Mouse (Mus musculus): ENCODE data around the gene Abt1. TPM values are rescaled to one million over a fixed set of nuclear protein-coding genes. Genes with fewer than 3 reads are reported as not detected.

Abt1 gene
- polyA plus RNA-seq, 1 experiment from 2014 or later: 13.1 TPM

- no peaks in the 10 kb centered on the region for H3K36me3 ChIP-seq (ENCODE audit: control insufficient read depth, insufficient read depth, low read length)
- peak overlapping the region; percentile 79 for H3K4me3 ChIP-seq (ENCODE audit: low read depth, low read length)
- H3K4me1 ChIP-seq (replicated peaks; ENCODE audit: control insufficient read depth, insufficient read depth, low read length): peaks cover 7% of the 10 kb centered on the region; the same call in 1 of the 2 replicates
- no peaks in the 10 kb centered on the region for H3K9me3 ChIP-seq (ENCODE audit: control insufficient read depth, low read length)
- under 1% methylated on average over 55 of the region's 55 CpGs for WGBS
- H3K27me3 ChIP-seq (replicated peaks; ENCODE audit: control insufficient read depth, insufficient read depth, low read length): no peaks in the 10 kb centered on the region
- H3K9ac ChIP-seq (ENCODE audit: low read depth, low read length): peak overlapping the region; percentile 90
- H3K27ac ChIP-seq (ENCODE audit: low read depth, low read length): peak overlapping the region; percentile 93
- DNase-seq (ENCODE audit: low spot score) (peak; percentile 88), ATAC-seq (replicated peaks; ENCODE audit: low FRiP score) (peak; percentile 87)
- H3K4me2 ChIP-seq: peak overlapping the region; percentile 78
These were observed 22.1 kb upstream of the Abt1 start for GRCm38 (mm10) chr13:23445561-23446320.

- 4% methylated on average over 10 of the region's 10 CpGs for WGBS
- ATAC-seq (replicated peaks; ENCODE audit: low FRiP score) (no peak), DNase-seq (ENCODE audit: low spot score) (no peak)
These were observed 21.5 kb upstream of the Abt1 start for GRCm38 (mm10) chr13:23445156-23445555.

GRCm38 (mm10) chr13:23444451-23444850 lies 20.8 kb upstream of the Abt1 start:
- Histone ChIP-seq H3K4me1 (replicated peaks; ENCODE audit: control insufficient read depth, insufficient read depth, low read length) (peaks cover 7% of the 10 kb centered on the region; the same call in 1 of the 2 replicates), H3K36me3 (ENCODE audit: control insufficient read depth, insufficient read depth, low read length) (no peaks in the 10 kb centered on the region), H3K9ac (ENCODE audit: low read depth, low read length) (no peak overlapping the region), H3K4me3 (ENCODE audit: low read depth, low read length) (peak overlapping the region; percentile 7), H3K27me3 (replicated peaks; ENCODE audit: control insufficient read depth, insufficient read depth, low read length) (no peaks in the 10 kb centered on the region), H3K27ac (ENCODE audit: low read depth, low read length) (peak overlapping the region; percentile 47), H3K9me3 (ENCODE audit: control insufficient read depth, low read length) (no peaks in the 10 kb centered on the region), H3K4me2 (peak overlapping the region; percentile 78)
- no peak for DNase-seq (ENCODE audit: low spot score)
- 41% methylated on average over 5 of the region's 5 CpGs for WGBS
- ATAC-seq (replicated peaks; ENCODE audit: low FRiP score): no peak

More at GRCm38 (mm10) chr13:23445156-23445555, 21.5 kb upstream of the Abt1 start:
- no peaks in the 10 kb centered on the region for H3K36me3 ChIP-seq (ENCODE audit: control insufficient read depth, insufficient read depth, low read length)
- peak overlapping the region; percentile 79 for H3K4me3 ChIP-seq (ENCODE audit: low read depth, low read length)
- H3K4me2 ChIP-seq: peak overlapping the region; percentile 78
- no peaks in the 10 kb centered on the region for H3K9me3 ChIP-seq (ENCODE audit: control insufficient read depth, low read length)
- peak overlapping the region; percentile 93 for H3K27ac ChIP-seq (ENCODE audit: low read depth, low read length)
- H3K4me1 ChIP-seq (replicated peaks; ENCODE audit: control insufficient read depth, insufficient read depth, low read length): peaks cover 7% of the 10 kb centered on the region; the same call in 1 of the 2 replicates
- peak overlapping the region; percentile 90 for H3K9ac ChIP-seq (ENCODE audit: low read depth, low read length)
- H3K27me3 ChIP-seq (replicated peaks; ENCODE audit: control insufficient read depth, insufficient read depth, low read length): no peaks in the 10 kb centered on the region

- no peak overlapping the region for H3K4me3 ChIP-seq (ENCODE audit: low read depth, low read length)
- H3K4me1 ChIP-seq (replicated peaks; ENCODE audit: control insufficient read depth, insufficient read depth, low read length): peaks cover 13% of the 10 kb centered on the region
- H3K9me3 ChIP-seq (ENCODE audit: control insufficient read depth, low read length): no peaks in the 10 kb centered on the region
- WGBS: 69% methylated on average over 10 of the region's 10 CpGs
- ATAC-seq (replicated peaks; ENCODE audit: low FRiP score) (no peak), DNase-seq (ENCODE audit: low spot score) (no peak)
- H3K9ac ChIP-seq (ENCODE audit: low read depth, low read length): no peak overlapping the region
- H3K4me2 ChIP-seq: peak overlapping the region; percentile 25; the same call in 1 of the 2 replicates
- H3K27me3 ChIP-seq (replicated peaks; ENCODE audit: control insufficient read depth, insufficient read depth, low read length): no peaks in the 10 kb centered on the region
- H3K27ac ChIP-seq (ENCODE audit: low read depth, low read length): no peak overlapping the region
- H3K36me3 ChIP-seq (ENCODE audit: control insufficient read depth, insufficient read depth, low read length): no peaks in the 10 kb centered on the region
These were observed 16.2 kb upstream of the Abt1 start for GRCm38 (mm10) chr13:23439901-23440300.

GRCm38 (mm10) chr13:23438521-23438920 lies 14.9 kb upstream of the Abt1 start:
- Histone ChIP-seq H3K36me3 (ENCODE audit: control insufficient read depth, insufficient read depth, low read length) (no peaks in the 10 kb centered on the region), H3K4me1 (replicated peaks; ENCODE audit: control insufficient read depth, insufficient read depth, low read length) (peaks cover 14% of the 10 kb centered on the region), H3K9me3 (ENCODE audit: control insufficient read depth, low read length) (no peaks in the 10 kb centered on the region), H3K27me3 (replicated peaks; ENCODE audit: control insufficient read depth, insufficient read depth, low read length) (no peaks in the 10 kb centered on the region), H3K4me3 (ENCODE audit: low read depth, low read length) (peak overlapping the region; percentile 70), H3K4me2 (peak overlapping the region; percentile 78), H3K27ac (ENCODE audit: low read depth, low read length) (no peak overlapping the region), H3K9ac (ENCODE audit: low read depth, low read length) (peak overlapping the region; percentile 55)
- ATAC-seq (replicated peaks; ENCODE audit: low FRiP score): 0 out of 2 replicates have a peak, but pooled peaks have one; percentile 36
- 1% methylated on average over 7 of the region's 7 CpGs for WGBS
- no peak for DNase-seq (ENCODE audit: low spot score)

- ATAC-seq (replicated peaks; ENCODE audit: low FRiP score): peak; percentile 84
These were observed 14.2 kb upstream of the Abt1 start for GRCm38 (mm10) chr13:23437908-23438307.

GRCm38 (mm10) chr13:23436861-23437822 lies 13.5 kb upstream of the Abt1 start:
- ATAC-seq (replicated peaks; ENCODE audit: low FRiP score) (no peak), DNase-seq (ENCODE audit: low spot score) (no peak)
- Histone ChIP-seq H3K9me3 (ENCODE audit: control insufficient read depth, low read length) (no peaks in the 10 kb centered on the region), H3K36me3 (ENCODE audit: control insufficient read depth, insufficient read depth, low read length) (no peaks in the 10 kb centered on the region), H3K4me1 (replicated peaks; ENCODE audit: control insufficient read depth, insufficient read depth, low read length) (peaks cover 14% of the 10 kb centered on the region), H3K4me3 (ENCODE audit: low read depth, low read length) (peak overlapping the region; percentile 70), H3K9ac (ENCODE audit: low read depth, low read length) (peak overlapping the region; percentile 72), H3K27ac (ENCODE audit: low read depth, low read length) (peak overlapping the region; percentile 64), H3K4me2 (peak overlapping the region; percentile 87), H3K27me3 (replicated peaks; ENCODE audit: control insufficient read depth, insufficient read depth, low read length) (no peaks in the 10 kb centered on the region)
- WGBS: under 1% methylated on average over 32 of the region's 32 CpGs

More at GRCm38 (mm10) chr13:23437908-23438307, 14.2 kb upstream of the Abt1 start:
- no peaks in the 10 kb centered on the region for H3K36me3 ChIP-seq (ENCODE audit: control insufficient read depth, insufficient read depth, low read length)
- under 1% methylated on average over 17 of the region's 17 CpGs for WGBS
- peak overlapping the region; percentile 70 for H3K4me3 ChIP-seq (ENCODE audit: low read depth, low read length)
- no peaks in the 10 kb centered on the region for H3K9me3 ChIP-seq (ENCODE audit: control insufficient read depth, low read length)
- H3K27ac ChIP-seq (ENCODE audit: low read depth, low read length): peak overlapping the region; percentile 64; the same call in 1 of the 2 replicates
- DNase-seq (ENCODE audit: low spot score): peak; percentile 92
- H3K4me2 ChIP-seq: peak overlapping the region; percentile 87
- H3K4me1 ChIP-seq (replicated peaks; ENCODE audit: control insufficient read depth, insufficient read depth, low read length): peaks cover 14% of the 10 kb centered on the region
- peak overlapping the region; percentile 72 for H3K9ac ChIP-seq (ENCODE audit: low read depth, low read length)
- H3K27me3 ChIP-seq (replicated peaks; ENCODE audit: control insufficient read depth, insufficient read depth, low read length): no peaks in the 10 kb centered on the region

GRCm38 (mm10) chr13:23436231-23436661 lies 12.6 kb upstream of the Abt1 start:
- Histone ChIP-seq H3K4me1 (replicated peaks; ENCODE audit: control insufficient read depth, insufficient read depth, low read length) (peaks cover 14% of the 10 kb centered on the region), H3K27me3 (replicated peaks; ENCODE audit: control insufficient read depth, insufficient read depth, low read length) (no peaks in the 10 kb centered on the region), H3K36me3 (ENCODE audit: control insufficient read depth, insufficient read depth, low read length) (no peaks in the 10 kb centered on the region), H3K27ac (ENCODE audit: low read depth, low read length) (no peak overlapping the region), H3K9me3 (ENCODE audit: control insufficient read depth, low read length) (no peaks in the 10 kb centered on the region), H3K4me3 (ENCODE audit: low read depth, low read length) (peak overlapping the region; percentile 65), H3K9ac (ENCODE audit: low read depth, low read length) (0 out of 2 replicates have a peak overlapping the region, but pooled peaks have one; percentile 36), H3K4me2 (peak overlapping the region; percentile 89)
- ATAC-seq (replicated peaks; ENCODE audit: low FRiP score) (no peak), DNase-seq (ENCODE audit: low spot score) (no peak)
- WGBS: 1% methylated on average over 11 of the region's 11 CpGs
